Mouse (Mus musculus): ENCODE measurements around the gene Camk1d. TPM values are rescaled to one million over a fixed set of nuclear protein-coding genes. Genes with fewer than 3 reads are reported as not detected.

The Camk1d gene
- total RNA-seq, 2 experiments from 2014 or later = 1.5 to 2.5 TPM

DNA sequence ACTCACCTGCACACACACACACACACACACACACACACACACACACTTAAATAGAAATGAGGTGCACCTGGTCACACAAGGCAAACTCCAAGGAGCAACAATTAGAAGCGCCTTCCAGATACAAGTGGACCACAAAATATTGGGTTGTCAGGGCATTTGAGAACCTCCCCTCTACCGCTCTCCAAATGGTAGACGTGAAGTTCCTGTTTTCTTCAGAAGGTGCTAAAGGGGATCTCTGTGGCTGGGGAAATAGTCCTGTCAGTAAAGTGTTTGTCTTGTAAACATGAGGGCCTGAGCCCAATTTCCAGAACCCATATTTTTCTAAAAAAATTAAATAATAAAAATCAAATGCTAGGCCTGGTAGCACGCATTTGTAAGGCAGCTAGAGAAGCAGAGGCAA is 4.4 kb downstream of the Camk1d start:
- DNase-seq = no peak

DNA sequence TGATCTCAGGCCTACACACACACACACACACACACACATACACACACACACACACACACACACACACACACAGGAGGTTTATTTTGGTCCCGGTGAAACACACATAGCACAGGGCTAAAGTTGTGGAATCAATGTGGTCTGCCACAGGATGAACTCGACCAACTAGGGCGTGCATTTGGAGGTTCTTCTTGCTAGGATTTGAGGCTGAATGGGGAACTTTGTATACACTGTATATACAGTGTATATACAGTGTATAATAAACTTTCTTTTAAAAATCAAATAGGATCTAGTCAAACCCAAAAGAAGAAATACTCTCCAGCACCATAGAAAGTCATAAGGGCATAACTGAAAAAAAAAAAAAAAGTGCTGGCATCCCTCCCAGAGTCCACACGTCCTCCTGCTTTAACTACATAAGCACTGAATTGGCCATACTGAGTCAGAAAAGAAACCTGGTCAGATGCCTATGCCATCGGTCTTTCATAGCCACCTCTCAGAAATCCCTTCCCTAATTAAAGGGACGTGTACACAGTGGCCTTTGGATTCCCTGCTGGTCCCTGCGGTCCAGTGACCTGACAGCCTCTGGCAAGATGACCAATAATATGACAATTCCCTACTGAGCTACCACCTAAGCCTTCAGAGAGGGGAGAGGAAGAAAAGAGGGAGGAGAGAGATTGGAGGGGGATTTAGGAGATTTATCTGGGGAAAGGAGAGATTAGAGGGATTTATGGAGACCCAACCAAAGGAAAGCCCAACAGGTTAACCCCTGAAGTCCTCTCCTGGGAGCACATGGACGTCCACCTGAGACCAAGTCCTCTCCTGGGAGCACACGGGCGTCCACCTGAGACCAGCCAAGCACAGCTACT is 6.2 kb downstream of the Camk1d start:
- no peak for DNase-seq

DNA sequence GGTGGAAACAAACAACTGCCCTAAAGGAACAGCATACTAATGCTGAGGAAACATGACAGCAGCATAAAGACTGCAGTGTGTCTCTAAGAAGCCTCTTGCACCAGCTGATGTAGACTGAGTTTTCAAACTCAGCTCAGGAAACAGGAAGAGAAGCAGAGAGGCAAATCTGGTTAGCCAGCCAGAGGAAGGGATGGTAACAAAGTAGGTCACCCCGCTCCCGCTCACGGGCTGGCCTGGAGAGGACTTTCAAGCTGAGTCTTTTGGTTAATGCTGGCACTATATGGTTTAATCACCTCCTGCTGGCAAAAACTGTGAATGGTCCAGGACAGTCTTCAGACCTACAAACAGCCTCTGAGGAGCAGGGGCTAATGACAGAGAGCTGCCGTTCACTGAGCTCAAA is 7.7 kb downstream of the Camk1d start:
- no peak for DNase-seq

- no peak for DNase-seq
Measured at GRCm38 (mm10) chr2:5702370-5702769, 11.9 kb downstream of the Camk1d start.

GRCm38 (mm10) chr2:5700931-5701330 is 13.4 kb downstream of the Camk1d start:
- DNase-seq = no peak

GRCm38 (mm10) chr2:5698451-5698850 is 15.9 kb downstream of the Camk1d start:
- DNase-seq = no peak

DNA sequence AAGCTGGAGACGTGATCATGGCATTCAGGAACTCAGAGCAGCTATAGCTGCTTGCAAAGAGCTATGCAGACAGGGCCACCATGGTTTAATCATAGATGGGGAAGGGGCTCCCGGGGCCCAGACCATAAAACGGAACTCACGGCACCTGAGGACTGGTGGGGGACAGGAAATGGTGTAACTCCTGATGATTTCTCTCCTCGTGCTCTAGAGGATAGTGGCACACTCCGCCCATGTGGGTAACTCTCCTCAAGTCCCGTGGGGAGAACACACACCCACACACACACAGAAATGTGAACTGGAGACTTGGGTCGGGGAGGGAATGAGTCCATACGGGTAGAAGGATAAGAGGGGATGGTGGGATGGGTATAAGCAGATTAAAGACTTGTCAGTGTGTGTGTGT is 20.2 kb downstream of the Camk1d start:
- no peak for DNase-seq

GRCm38 (mm10) chr2:5691729-5692128 is 22.6 kb downstream of the Camk1d start:
- no peak for DNase-seq

DNA sequence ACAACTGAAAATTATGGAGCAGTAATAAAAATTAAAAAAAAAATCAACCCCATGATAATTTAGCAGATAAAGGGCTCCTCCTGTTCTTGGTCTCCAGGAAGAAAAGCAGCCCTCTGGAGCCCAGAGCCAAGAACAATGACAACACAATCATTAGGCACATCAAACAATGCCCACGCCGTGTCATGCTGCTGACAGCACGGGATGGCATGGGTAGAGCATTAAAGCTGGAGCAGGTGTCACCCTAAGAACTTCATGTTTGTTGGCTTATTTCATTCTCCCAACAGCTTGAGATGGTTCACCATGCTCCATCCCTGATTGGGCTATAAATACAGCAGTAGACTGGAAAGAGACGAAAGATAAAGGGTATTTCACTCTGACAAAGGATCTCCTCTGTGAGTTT is 30.9 kb downstream of the Camk1d start:
- DNase-seq = no peak

DNA sequence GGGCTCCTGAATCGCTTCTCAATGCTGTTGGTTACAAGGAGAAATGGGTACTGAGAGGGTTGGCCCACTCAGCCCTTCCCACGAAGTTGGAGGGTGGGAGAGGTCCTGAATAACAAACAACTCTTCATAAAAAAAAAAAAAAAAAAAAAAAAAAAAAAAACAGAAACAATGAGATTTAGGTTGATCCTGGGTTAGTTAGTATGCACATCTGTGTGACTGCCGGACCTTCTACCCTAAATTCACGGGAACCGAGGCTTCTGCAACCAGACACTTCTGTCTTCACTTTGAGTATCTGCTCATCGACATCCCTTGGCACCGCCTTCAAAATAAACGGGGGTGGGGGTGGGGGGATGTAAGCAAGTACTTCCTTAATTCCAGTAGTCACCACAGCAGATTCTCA is 32.4 kb downstream of the Camk1d start:
- no peak for DNase-seq

GRCm38 (mm10) chr2:5681302-5681701 is 33.0 kb downstream of the Camk1d start:
- DNase-seq = no peak

DNA sequence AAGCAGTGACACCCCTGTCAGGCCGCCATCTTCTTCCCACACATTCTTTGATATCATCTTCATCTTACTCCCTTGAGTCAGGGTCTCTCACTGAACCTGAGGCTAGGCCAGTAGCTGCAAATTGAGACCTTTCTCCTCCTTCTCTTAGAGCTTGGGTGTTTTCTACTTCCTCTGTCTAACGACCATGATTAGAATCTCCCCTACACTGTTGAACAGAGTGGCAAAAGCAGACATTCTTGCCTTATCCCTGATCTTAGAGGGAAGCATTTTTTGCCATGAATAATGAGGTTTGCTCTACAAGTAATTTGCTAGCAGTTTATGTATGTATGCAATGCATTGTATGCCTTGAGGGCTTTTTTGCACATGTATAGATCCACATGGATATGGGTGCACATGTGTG is 35.3 kb downstream of the Camk1d start:
- no peak for DNase-seq

DNA sequence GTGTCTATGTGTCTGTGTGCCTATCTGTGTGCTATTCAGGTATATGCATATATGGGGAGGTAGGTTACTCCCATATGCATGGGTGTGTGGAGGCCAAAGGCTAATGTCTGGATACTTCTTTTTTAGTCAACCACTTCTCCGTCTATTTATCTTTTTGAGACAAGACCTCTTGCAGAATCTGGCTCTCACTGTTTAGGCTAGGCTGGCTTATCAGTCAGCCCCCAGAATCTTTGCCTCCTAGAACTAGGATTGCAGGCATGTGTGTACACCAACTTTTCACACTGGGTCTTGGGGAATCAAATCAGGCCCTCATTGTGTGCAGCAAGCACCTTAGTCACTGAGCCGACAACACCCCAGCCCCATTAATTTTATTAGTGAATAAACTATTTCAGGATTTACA is 36.8 kb downstream of the Camk1d start:
- no peak for DNase-seq

- DNase-seq = no peak
Measured at GRCm38 (mm10) chr2:5676786-5677185, 37.5 kb downstream of the Camk1d start.

GRCm38 (mm10) chr2:5676143-5676483 is 38.2 kb downstream of the Camk1d start:
- DNase-seq = no peak

GRCm38 (mm10) chr2:5675431-5676142 is 38.7 kb downstream of the Camk1d start:
- peak; percentile 36 for DNase-seq

GRCm38 (mm10) chr2:5674512-5674911 is 39.8 kb downstream of the Camk1d start:
- no peak for DNase-seq

GRCm38 (mm10) chr2:5673816-5674215 is 40.5 kb downstream of the Camk1d start:
- no peak for DNase-seq

DNA sequence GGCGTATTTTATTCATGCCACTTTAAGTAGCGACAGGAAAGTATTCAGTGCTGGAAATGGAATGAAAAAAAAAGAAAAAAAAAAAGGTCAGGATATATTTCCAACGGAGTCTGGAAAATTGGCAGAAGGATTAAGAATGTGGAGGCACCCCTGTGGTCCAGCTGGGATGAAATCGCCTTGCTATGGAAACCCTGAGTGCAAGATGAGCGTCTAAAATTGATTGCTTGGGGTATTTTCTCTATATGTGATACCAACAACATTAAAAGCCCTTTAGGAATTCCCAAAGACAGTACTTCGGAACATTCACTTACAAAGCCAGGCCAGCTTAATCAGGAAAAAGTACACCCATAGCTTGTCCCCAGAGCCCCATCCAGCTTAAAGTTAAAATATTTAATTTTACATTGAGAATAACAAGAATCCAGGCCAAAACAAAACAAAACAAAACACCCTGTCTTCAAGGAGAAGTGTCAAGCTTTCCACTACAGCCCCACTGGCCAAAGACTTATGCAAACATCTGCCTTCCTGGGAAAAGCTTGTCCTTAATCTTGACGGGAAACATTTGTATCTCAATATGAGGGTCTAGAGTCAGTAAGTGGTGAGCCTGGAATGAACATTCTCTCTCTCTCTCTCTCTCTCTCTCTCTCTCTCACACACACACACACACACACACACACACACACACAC is 41.3 kb downstream of the Camk1d start:
- DNase-seq = no peak

DNA sequence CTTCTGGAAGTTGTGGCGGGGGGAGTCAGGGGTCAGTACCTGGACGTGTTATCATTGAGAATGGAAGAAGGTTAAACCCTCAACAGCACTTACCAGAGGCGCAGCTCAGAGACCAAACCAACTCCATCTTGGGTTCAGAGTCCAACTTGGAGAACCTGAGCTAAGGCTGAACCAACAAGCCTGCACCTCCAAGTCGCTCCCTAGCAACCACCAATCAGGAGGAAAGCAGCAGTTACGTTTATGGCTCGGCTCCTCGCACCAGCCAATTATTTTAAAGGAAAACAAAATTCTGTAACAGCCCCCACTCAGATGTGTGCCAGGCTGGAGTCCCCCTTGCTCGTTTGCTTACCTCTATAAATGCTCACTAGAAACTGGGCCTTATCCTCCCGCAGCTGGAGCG is 44.2 kb downstream of the Camk1d start:
- DNase-seq = no peak

GRCm38 (mm10) chr2:5669498-5670040 is 44.7 kb downstream of the Camk1d start:
- DNase-seq = no peak

GRCm38 (mm10) chr2:5668940-5669339 is 45.4 kb downstream of the Camk1d start:
- no peak for DNase-seq

GRCm38 (mm10) chr2:5663499-5663898 is 50.8 kb downstream of the Camk1d start:
- DNase-seq = no peak

All from gastrocnemius, postnatal 25 days (tissue).